Mouse (Mus musculus) lung, postnatal 36 days (tissue): ENCODE results near the gene Alox15.
"Not testable (repeated sequence)": the region's sequence is repeated elsewhere in the genome, so short reads cannot be mapped to it uniquely, and the experiment has no call there.

ENCODE experiments used
- DNase-seq: peaks from one replicate; pipeline ENCODE4 v3.0.0; 2022; ENCODE audit warnings: mixed read lengths

Gene Alox15

GRCm38 (mm10) chr11:70351868-70352267 lies at the start of gene Alox15:
Alox15 (minus strand) TSS chr11:70352031.
- peak; percentile 11 for DNase-seq

DNA sequence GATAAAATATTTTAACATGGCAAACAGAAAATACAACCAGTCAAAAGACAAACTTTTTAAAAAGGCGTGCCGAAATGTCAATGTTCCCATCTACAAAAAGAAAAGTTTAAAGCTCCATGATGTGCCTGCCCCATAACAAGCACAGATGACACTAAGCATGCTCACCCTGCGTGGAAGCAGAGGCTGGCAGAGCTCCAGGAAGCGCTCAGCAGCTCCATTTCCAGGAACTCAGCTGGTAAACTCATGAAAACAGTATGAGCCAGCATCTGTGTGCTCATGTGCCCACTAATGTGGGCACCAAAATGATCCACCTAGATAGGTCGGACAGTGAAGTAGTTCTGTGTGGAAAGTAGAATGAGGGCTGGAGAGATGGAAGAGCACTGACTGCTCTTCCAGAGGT lies 37.6 kb upstream of the Alox15 start:
- no peak for DNase-seq

- no peak for DNase-seq
Observed at GRCm38 (mm10) chr11:70387436-70387835, 35.6 kb upstream of the Alox15 start.

GRCm38 (mm10) chr11:70384136-70384535 lies 32.3 kb upstream of the Alox15 start:
- no peak for DNase-seq

DNA sequence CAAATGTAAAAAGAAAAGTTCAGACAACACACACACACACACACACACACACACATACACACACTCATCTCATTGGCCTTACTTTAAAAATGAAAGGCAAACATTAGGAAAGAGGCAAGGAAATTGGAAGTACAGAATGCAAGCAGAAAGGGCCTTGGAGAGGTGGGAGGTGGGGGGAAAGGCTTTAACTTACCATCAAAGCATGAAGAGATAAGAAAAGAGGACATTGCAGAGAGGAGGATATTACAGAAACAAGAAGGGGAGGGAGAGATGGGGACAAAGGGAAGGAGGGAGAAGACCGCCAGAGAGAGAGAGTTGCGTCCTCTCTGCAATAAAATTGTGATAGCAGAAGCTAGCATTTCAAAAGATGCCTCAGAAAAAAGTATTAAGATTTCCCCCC lies 29.5 kb upstream of the Alox15 start:
- no peak for DNase-seq

DNA sequence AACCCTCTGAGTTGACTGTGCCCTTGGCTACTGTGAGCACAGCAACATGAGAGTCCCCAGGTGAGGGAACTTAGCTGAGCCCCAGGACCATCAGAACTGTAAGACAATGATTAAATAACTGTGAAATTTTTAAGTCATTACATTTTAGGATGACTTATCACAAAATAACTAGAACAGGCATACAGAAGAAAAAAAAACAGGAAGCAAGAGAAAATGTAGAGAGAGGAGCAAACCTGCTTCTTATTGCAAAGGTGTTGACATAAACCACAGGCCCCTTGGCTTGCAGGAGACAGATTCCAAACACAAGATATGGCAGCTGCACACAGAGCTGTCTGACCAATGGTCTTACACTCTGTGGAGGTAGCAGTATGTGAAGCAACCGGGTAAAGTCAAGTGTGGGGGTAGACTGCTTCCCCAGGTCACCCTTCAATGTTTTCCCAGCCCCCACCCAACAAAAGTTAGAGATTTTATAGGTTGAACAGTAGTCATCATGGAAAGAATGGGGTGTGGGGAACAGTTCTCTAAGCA lies 28.7 kb upstream of the Alox15 start:
- DNase-seq = no peak

DNA sequence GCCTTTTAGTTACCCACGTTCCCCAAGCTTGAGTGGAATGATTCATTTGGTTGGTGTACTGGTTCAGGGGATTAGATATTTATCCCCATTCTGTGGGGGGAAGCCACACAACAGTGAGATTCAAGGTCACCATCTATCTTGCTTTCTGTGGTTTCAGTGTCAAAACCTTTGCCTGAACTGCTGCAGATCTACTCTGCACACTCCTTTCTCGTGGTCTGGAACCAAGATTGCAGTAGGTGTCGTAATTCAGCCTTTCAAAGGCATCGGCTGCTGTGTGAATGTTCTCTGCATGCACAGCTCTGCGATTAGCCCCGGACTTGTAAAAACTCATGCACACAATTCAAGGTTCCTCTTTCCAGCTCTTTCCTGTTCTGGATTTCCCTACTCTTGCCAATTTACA lies 24.2 kb upstream of the Alox15 start:
- peak; percentile 12 for DNase-seq

DNA sequence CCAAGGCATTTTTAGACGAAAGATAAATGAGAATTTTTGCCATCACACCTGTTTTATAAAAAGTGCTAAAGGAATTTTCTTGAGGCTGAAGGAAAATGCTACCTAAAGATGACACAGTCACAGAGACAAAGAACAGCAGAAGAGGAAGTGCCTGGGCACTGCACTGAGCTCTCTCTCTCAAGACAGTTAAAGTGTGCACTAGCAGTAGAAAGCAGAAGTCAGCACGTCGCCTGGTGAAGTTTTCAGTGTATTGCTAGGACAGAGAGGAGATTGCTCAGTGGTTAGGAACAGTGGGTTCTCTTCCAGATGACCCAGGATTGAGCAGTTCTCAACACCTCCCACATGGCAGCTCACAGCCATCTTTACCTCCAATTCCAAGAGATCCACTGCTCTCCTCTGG lies 22.5 kb upstream of the Alox15 start:
- DNase-seq = peak; percentile 32

- DNase-seq = no peak
Observed at GRCm38 (mm10) chr11:70372849-70373557, 21.2 kb upstream of the Alox15 start.

GRCm38 (mm10) chr11:70372396-70372795 lies 20.6 kb upstream of the Alox15 start:
- DNase-seq = no peak

DNA sequence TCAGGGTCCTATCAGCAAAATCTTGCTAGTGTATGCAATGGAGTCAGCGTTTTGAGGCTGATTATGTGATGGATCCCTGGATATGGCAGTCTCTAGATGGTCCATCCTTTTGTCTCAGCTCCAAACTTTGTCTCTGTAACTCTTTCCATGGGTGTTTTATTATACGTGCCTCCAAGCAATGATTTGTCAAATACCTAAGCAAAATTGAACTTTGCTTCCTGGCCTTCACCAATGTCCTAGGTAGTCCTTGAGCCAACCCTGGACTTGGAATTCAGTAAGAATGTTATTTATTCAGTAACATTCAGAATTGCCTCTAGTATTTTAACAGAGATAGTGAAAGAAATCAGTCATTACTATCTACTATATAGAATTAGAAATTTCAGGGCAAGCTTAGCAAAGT lies 16.8 kb upstream of the Alox15 start:
- DNase-seq = not testable (repeated sequence)

DNA sequence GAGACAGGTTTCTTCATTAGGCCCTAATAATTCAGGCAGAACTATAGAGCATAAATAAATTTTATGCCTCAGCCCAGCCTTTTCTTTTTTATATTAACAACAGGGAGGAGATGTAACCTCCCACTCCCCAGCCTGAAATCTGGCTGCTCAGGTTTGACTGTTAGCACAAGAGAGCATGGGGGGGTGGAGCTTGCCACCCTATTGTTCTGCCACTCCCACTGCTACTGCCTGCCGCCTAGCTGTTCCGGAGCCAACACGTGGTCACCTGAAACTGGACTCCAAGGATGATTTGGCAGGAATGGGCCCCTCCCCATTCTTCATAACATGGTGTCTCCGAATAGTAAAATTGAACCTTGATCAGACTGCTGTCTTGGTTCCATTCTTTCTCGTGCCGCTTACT lies 15.9 kb upstream of the Alox15 start:
- not testable (repeated sequence) for DNase-seq

DNA sequence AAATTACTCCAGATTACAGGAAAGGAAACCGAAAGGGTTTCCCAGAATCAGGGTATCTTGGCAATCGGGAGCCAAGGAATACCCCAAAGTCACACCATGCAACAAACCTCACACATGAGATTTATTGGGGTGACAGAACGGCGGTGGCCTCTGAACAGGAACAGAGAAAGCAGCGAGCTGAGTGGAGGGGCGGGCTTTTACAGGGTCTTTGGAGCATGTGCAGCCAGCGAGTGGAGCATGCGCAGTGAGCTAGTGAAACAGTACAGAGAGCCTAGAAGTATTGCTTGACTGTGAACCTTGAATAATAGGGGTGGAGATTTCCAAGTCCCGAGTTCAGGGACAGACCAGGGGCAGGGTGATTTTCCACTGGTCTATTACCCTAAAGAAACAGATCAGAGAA lies 3.2 kb downstream of the Alox15 start:
- DNase-seq = no peak

DNA sequence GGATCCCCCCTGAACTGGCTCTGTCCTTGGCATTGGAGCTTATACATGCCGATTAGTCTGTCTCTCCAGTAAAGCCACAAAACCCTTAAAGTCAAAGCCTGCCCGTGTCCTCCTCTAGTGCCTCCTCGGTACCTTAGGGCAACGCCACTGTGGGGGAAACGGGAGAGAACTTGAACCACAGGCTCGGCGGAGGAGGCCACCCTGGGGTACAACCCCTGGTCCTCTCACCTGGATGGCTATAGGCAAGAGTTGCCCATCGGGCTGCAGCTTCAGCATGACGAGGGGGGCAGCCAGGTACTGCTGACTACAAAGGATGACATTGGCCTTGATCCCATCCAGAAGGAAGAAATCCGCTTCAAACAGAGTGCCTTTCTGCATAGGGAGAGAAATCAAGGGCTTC lies 4.0 kb downstream of the Alox15 start:
- no peak for DNase-seq

GRCm38 (mm10) chr11:70345546-70345945 lies 6.3 kb downstream of the Alox15 start:
- DNase-seq = no peak

- no peak for DNase-seq
Observed at GRCm38 (mm10) chr11:70345061-70345460, 6.8 kb downstream of the Alox15 start.

GRCm38 (mm10) chr11:70339481-70339880 lies 12.3 kb downstream of the Alox15 start:
- DNase-seq = no peak

GRCm38 (mm10) chr11:70334477-70334876 lies 17.4 kb downstream of the Alox15 start:
- peak; percentile 72 for DNase-seq

DNA sequence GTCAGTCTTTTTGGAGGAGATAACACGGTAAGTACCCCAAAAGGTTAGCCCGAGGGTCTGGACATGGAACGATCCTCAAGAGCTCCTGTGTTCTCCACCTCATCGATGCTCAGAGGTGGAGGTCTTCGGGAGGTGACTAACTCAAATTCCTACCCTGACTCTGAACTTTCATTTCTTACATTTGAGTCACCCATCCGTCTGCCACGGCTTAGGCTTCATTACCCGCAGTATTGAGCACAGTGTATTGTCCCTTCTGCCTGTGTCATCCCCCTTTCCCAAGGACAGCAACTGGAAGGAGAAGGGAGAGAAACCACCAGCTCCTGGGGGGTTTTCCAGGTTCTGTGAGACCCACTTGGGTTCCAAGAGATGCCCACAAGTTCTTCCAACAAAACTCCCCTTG lies 27.1 kb downstream of the Alox15 start:
- no peak for DNase-seq

- no peak for DNase-seq
Observed at GRCm38 (mm10) chr11:70322528-70322927, 29.3 kb downstream of the Alox15 start, which contains the start of gene Alox12e. Alox12e (minus strand) TSS chr11:70322628.

GRCm38 (mm10) chr11:70321664-70322063 lies 30.2 kb downstream of the Alox15 start:
- peak; percentile 57 for DNase-seq

DNA sequence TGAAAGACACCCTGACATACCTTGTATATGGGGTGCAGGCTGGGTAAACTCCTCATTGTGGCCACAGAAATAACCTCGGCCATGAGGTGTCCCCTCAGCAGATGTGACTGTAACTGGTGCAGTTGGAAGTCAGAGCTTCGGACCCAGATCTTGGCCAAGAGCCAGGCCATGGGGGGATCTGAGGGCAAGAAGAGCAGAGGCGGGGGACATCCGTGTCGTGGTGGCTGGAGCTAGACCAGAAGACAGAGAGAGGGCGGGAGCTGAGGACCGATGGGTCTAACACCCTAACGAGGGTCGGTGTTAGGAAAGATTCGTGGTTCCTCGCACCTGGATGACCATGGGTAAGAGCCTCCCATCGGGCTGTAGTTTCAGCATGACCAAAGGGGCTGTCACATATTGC lies 32.2 kb downstream of the Alox15 start:
- no peak for DNase-seq

DNA sequence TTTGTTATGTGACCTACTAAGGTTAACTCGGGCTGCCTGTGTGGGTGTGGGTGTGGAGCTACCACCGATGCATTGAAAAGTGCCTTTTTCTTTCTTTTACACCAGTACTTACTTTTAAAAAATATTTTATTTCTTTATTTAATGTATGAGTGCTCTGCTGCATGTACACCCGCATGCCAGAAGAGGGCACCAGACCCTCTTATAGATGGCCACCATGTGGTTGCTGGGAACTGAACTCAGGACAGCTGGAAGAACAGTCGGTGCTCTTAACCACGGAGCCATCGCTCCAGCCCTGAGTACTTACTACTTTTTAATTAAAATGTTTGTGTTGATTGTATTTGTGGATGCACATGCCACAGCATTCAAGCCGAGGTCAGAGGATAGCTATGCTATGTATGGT lies 38.0 kb downstream of the Alox15 start:
- DNase-seq = peak; percentile 30

GRCm38 (mm10) chr11:70309341-70309740 lies 42.5 kb downstream of the Alox15 start:
- peak; percentile 89 for DNase-seq

DNA sequence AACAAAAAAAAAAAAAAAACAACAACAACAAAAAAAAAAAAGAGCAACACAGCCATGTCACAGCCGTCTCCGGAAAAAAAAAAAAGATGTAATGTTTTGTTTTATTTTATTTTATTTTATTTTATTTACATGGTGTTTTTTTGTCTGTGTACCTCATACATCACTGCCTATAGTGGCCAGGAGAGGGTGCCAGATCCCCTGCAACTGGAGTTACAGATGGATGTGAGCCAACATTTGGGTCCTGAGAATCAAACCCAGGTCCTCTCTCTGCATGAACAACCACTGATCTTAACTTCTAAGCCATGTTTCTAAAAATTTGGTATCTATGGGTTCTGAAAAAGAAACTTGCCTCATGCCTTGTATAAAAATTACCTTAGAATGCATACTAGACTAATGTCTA lies 43.5 kb downstream of the Alox15 start:
- DNase-seq = peak; percentile 35
